Mouse (Mus musculus) testis, adult 2 months (tissue): ENCODE results near the gene Dop1a.

Experiments used
- CTCF ChIP-seq: fragments of 200-500 bp; IDR thresholded peaks from 2 replicates; pipeline ENCODE4 v1.5.1; 2012; ENCODE audit warnings: low read depth, mild to moderate bottlenecking, inconsistent platforms, low read length, moderate library complexity; ENCODE audit not compliant: control insufficient read depth, insufficient read depth, insufficient replicate concordance
- POLR2A ChIP-seq: fragments of 200-500 bp; IDR thresholded peaks from 2 replicates; pipeline ENCODE4 v1.6.1; 2012; ENCODE audit warnings: low read depth, mild to moderate bottlenecking, inconsistent platforms, low read length, moderate library complexity; ENCODE audit not compliant: control insufficient read depth

DNA sequence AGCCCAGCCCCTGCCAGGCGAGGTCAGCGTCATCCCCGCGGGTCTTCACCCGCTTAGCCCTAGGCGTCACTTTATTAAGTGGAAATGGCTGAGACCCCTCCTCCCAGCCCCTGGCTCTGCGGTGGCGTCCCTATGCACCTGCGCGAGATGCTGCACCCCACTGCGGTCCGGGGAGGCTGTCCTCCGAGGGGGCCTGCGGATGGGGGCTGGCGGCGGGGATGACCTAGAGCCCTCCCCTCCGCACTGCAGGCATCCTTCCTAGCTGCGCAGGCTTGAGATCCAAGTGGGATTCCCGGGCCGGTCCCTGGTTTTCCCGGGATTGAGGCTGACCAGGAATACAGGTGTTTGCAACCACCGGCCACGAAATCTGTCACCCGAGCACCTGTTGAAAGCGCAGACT lies 105.2 kb downstream of the Dop1a start:
- no peak for TF ChIP-seq CTCF
- TF ChIP-seq POLR2A = no peak; the same call in 1 of the 2 replicates
